Mouse (Mus musculus): Measurements from ENCODE around the gene Acin1. TPM values are rescaled to one million over a fixed set of nuclear protein-coding genes. Genes with fewer than 3 reads are reported as not detected.

Gene Acin1
- polyA plus RNA-seq, 1 experiment from 2014 or later = 73.5 TPM

DNA sequence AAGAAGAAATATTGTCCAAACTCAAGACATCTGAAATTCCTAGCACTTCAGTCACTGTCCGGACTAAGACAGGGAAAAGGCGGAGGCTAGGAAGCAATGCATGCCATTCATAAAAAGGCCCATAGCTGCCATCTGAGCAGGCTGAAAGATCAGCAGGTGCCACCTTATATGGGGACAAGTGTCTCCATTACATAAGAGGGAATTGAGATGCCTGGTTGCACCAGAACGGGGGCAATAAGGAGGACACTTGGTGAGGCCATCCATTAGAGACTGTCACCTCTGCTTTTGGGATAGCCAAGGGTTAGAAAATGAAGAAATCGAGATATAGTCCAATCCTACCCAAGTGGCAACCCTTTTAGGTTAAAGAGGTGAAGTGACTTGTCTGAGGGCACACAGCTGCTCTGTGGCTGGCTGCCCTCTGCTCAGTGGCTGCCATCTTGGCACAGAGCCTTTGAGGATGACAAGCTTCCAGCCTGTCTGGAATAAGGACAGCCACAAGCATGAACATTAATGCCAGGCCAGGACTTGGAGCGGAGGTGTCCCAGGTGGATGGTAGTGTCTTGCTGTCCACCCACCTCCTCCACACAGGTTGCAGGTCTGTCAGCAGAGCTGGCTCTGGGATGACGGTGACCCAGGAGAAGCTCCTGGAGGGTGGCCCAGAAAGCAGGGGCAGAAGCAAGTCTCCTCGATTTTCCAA lies 34.1 kb upstream of the Acin1 start:
- no peak for ATAC-seq (replicated peaks; ENCODE audit: extremely low read depth, insufficient read depth, low FRiP score)
- Histone ChIP-seq H3K4me3 (ENCODE audit: low read length) (no peak overlapping the region), H3K4me1 (ENCODE audit: control insufficient read depth, insufficient read depth, low read length) (no peaks in the 10 kb centered on the region), H3K9ac (ENCODE audit: low read length) (no peak overlapping the region), H3K4me2 (ENCODE audit: low read depth, low read length) (no peak overlapping the region), H3K9me3 (replicated peaks; ENCODE audit: control insufficient read depth, low read length) (no peaks in the 10 kb centered on the region), H3K36me3 (ENCODE audit: control insufficient read depth, insufficient read depth) (no peaks in the 10 kb centered on the region), H3K27ac (ENCODE audit: low read length) (no peak overlapping the region), H3K27me3 (ENCODE audit: control insufficient read depth, insufficient read depth, low read length) (no peaks in the 10 kb centered on the region)
- WGBS = 82% methylated on average over 7 of the region's 7 CpGs

DNA sequence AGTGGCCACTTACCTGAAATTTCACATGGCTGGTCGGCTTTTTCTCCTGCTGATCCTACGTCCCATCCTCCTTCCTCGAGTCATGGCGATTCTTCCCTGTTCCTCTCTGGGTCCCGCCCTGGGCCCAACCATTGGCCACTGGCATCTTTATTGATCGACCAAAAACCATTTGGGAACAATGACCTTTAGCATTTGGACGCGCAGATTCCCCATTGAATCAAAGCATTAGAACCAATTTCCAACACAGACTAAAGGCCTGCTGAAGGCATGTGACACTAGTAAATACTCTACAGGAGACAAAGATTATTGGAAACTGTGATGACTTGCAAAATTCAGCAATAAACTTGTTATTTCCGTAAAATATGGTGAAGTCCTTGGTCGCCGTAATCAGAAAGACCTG lies 33.3 kb upstream of the Acin1 start:
- no peak overlapping the region for H3K4me3 ChIP-seq (ENCODE audit: low read length)
- no peaks in the 10 kb centered on the region for H3K36me3 ChIP-seq (ENCODE audit: control insufficient read depth, insufficient read depth)
- H3K4me1 ChIP-seq (ENCODE audit: control insufficient read depth, insufficient read depth, low read length) = no peaks in the 10 kb centered on the region
- H3K9me3 ChIP-seq (replicated peaks; ENCODE audit: control insufficient read depth, low read length) = no peaks in the 10 kb centered on the region
- H3K27me3 ChIP-seq (ENCODE audit: control insufficient read depth, insufficient read depth, low read length) = no peaks in the 10 kb centered on the region
- no peak overlapping the region for H3K4me2 ChIP-seq (ENCODE audit: low read depth, low read length)
- ATAC-seq (replicated peaks; ENCODE audit: extremely low read depth, insufficient read depth, low FRiP score) = no peak
- WGBS = 88% methylated on average over 11 of the region's 11 CpGs
- no peak overlapping the region for H3K27ac ChIP-seq (ENCODE audit: low read length)
- H3K9ac ChIP-seq (ENCODE audit: low read length) = no peak overlapping the region

DNA sequence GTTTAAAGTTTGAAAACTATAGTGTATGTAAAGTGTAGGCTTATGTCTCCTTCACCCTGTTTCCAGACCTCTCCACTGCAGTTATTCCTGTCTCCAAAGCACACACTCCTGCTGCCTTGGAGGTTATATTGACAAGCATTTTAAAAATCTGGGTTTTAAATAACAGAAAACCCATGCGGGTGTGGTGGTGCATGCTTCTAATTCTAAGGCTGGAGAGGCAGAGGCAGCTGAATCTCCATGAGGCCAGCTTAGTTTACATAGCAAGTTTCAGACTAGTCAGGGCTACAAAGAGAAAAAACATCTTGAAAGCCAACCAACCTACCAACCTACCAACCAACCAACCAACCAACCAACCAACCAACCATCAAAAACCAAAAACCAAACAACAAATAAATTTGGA lies 28.7 kb upstream of the Acin1 start:
- 54% methylated on average over 1 of the region's 1 CpGs for WGBS
- no peak overlapping the region for H3K9ac ChIP-seq (ENCODE audit: low read length)
- no peaks in the 10 kb centered on the region for H3K9me3 ChIP-seq (replicated peaks; ENCODE audit: control insufficient read depth, low read length)
- H3K27ac ChIP-seq (ENCODE audit: low read length) = no peak overlapping the region
- H3K36me3 ChIP-seq (ENCODE audit: control insufficient read depth, insufficient read depth) = no peaks in the 10 kb centered on the region
- H3K4me3 ChIP-seq (ENCODE audit: low read length) = no peak overlapping the region
- no peak for ATAC-seq (replicated peaks; ENCODE audit: extremely low read depth, insufficient read depth, low FRiP score)
- no peak overlapping the region for H3K4me2 ChIP-seq (ENCODE audit: low read depth, low read length)
- no peaks in the 10 kb centered on the region for H3K27me3 ChIP-seq (ENCODE audit: control insufficient read depth, insufficient read depth, low read length)
- peaks cover 5% of the 10 kb centered on the region for H3K4me1 ChIP-seq (ENCODE audit: control insufficient read depth, insufficient read depth, low read length)

DNA sequence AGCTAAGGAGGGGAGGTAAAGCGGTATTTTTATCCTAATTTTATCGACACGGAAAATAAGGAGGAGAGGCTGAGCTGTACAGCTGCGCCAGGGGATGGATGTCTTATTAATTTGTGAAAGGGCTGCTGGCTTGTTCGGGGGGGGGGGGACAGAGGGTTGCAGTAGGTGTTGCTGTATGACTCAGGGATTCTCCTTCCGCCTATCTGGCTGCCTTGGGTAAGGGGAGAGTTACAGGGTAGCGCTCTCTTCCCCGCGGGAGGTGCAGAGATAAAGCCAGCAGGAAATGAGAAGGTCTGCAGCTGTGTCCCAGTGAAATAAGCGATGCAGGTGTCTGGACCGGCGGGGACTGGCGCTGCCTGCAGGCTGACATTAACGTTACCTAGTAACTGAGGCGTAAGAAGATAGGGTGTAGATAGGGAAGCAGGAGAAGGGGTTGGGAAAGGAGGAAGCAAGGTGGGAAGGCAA lies 27.9 kb upstream of the Acin1 start:
- H3K27me3 ChIP-seq (ENCODE audit: control insufficient read depth, insufficient read depth, low read length) = no peaks in the 10 kb centered on the region
- H3K4me3 ChIP-seq (ENCODE audit: low read length) = peak overlapping the region; percentile 53
- H3K4me2 ChIP-seq (ENCODE audit: low read depth, low read length) = peak overlapping the region; percentile 88
- ATAC-seq (replicated peaks; ENCODE audit: extremely low read depth, insufficient read depth, low FRiP score) = peak; percentile 11; the same call in 1 of the 2 replicates
- peak overlapping the region; percentile 48 for H3K9ac ChIP-seq (ENCODE audit: low read length)
- no peaks in the 10 kb centered on the region for H3K36me3 ChIP-seq (ENCODE audit: control insufficient read depth, insufficient read depth)
- no peaks in the 10 kb centered on the region for H3K9me3 ChIP-seq (replicated peaks; ENCODE audit: control insufficient read depth, low read length)
- WGBS = under 1% methylated on average over 15 of the region's 15 CpGs
- H3K27ac ChIP-seq (ENCODE audit: low read length) = no peak overlapping the region
- peaks cover 5% of the 10 kb centered on the region for H3K4me1 ChIP-seq (ENCODE audit: control insufficient read depth, insufficient read depth, low read length)

DNA sequence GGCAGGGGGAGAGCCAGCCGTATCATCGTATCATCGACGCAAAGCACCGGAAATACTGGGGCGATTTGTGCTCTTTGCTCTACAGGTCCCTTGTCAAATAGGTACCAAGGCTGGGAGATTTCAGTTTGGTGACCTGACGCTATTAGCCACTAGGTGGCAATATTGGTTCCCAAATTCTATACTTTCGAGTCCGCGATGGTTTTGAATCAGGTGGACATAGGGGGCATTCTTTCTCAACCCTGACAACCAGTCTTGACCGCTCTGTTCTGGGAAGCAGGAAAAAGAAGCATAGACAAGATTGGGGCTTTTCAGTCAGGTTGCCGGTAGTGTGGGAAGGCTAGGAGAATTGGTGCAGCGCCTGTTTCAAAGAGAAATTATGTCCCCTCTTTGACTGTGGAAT lies 27.4 kb upstream of the Acin1 start:
- H3K9ac ChIP-seq (ENCODE audit: low read length) = peak overlapping the region; percentile 48
- peak; percentile 25; the same call in 1 of the 2 replicates for ATAC-seq (replicated peaks; ENCODE audit: extremely low read depth, insufficient read depth, low FRiP score)
- H3K27me3 ChIP-seq (ENCODE audit: control insufficient read depth, insufficient read depth, low read length) = no peaks in the 10 kb centered on the region
- no peaks in the 10 kb centered on the region for H3K36me3 ChIP-seq (ENCODE audit: control insufficient read depth, insufficient read depth)
- no peak overlapping the region for H3K27ac ChIP-seq (ENCODE audit: low read length)
- H3K4me1 ChIP-seq (ENCODE audit: control insufficient read depth, insufficient read depth, low read length) = peaks cover 5% of the 10 kb centered on the region
- H3K4me2 ChIP-seq (ENCODE audit: low read depth, low read length) = peak overlapping the region; percentile 88
- H3K4me3 ChIP-seq (ENCODE audit: low read length) = peak overlapping the region; percentile 53
- H3K9me3 ChIP-seq (replicated peaks; ENCODE audit: control insufficient read depth, low read length) = no peaks in the 10 kb centered on the region
- WGBS = 1% methylated on average over 13 of the region's 13 CpGs

DNA sequence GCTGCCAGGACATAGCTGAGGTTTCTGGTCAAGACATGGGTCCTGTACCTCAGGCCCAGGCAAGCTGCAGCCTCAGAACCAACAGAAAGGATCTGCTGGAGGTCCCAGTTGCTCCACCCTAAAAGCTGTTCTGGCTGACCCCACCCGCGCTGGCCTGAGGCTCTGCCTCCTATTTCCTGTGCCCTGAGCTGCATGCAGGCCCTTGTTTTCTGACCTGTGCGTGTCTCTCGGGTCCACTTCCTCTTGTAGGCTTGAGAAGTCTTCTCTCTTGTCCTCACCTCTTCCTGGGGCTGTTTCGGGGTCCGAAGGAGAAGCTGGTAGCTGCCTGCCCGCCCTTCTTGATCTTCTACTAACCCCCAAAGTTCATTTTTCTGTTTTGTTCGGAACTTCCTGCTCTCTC lies 26.1 kb upstream of the Acin1 start:
- 55% methylated on average over 8 of the region's 8 CpGs for WGBS
- peaks cover 5% of the 10 kb centered on the region for H3K4me1 ChIP-seq (ENCODE audit: control insufficient read depth, insufficient read depth, low read length)
- no peaks in the 10 kb centered on the region for H3K27me3 ChIP-seq (ENCODE audit: control insufficient read depth, insufficient read depth, low read length)
- H3K9ac ChIP-seq (ENCODE audit: low read length) = no peak overlapping the region
- ATAC-seq (replicated peaks; ENCODE audit: extremely low read depth, insufficient read depth, low FRiP score) = no peak
- H3K27ac ChIP-seq (ENCODE audit: low read length) = peak overlapping the region; percentile 20; the same call in 1 of the 2 replicates
- H3K9me3 ChIP-seq (replicated peaks; ENCODE audit: control insufficient read depth, low read length) = no peaks in the 10 kb centered on the region
- H3K4me3 ChIP-seq (ENCODE audit: low read length) = no peak overlapping the region
- no peak overlapping the region for H3K4me2 ChIP-seq (ENCODE audit: low read depth, low read length)
- no peaks in the 10 kb centered on the region for H3K36me3 ChIP-seq (ENCODE audit: control insufficient read depth, insufficient read depth)

DNA sequence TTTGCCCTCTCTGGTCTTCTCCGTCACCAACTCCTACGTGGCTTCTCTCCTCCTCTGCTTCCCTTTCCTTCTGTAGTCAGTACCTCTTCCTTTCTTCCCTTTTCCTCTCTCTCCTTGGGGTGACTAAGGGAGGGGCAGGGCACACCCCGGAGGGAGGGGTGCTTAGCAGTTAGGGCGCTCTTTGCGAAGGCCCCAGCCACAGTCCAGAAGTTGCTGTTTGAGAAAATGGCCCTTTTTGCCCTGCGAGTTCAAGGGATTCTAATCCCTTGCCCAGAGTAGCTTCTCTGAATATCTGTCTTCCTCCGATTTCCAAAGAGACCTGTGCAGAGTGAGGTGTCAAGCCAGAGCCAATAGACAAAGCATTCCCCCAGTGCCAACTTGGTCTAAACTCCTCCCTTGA lies 25.3 kb upstream of the Acin1 start, which contains the start of gene Cebpe:
Gene Cebpe (minus strand): TSS at position 101 of the 400 bp plus-strand sequence.
- ATAC-seq (replicated peaks; ENCODE audit: extremely low read depth, insufficient read depth, low FRiP score) = no peak
- no peak within 1 kb of the TSS for H3K4me3 ChIP-seq (ENCODE audit: low read length)
- H3K36me3 ChIP-seq (ENCODE audit: control insufficient read depth, insufficient read depth) = no peaks in the 10 kb centered on the region
- no peaks in the 10 kb centered on the region for H3K27me3 ChIP-seq (ENCODE audit: control insufficient read depth, insufficient read depth, low read length)
- H3K27ac ChIP-seq (ENCODE audit: low read length) = peak within 1 kb of the TSS; percentile 20; the same call in 1 of the 2 replicates
- H3K4me2 ChIP-seq (ENCODE audit: low read depth, low read length) = no peak within 1 kb of the TSS
- no peak within 1 kb of the TSS for H3K9ac ChIP-seq (ENCODE audit: low read length)
- WGBS = 83% methylated on average over 7 of the region's 7 CpGs
- H3K9me3 ChIP-seq (replicated peaks; ENCODE audit: control insufficient read depth, low read length) = no peaks in the 10 kb centered on the region
- H3K4me1 ChIP-seq (ENCODE audit: control insufficient read depth, insufficient read depth, low read length) = peaks cover 7% of the 10 kb centered on the region

DNA sequence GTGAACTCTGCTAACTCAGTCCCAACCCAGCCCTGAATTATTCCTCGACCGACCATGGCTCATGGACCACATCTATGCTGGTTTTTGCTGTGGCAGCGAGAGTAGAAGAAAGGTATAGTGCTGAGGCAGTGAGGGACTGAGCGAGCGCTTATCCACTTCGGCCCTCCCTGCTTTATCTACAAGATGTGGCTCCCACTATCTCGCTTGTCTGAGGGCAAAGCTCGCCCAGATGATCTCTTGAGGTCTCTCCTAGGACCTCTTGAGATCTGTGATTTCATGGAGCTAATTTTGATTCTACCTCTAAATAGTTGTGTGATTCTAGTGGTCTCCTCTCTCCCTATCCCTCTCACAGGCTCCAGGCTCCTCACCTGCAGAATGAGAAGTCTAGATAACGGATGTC lies 22.3 kb upstream of the Acin1 start:
- Histone ChIP-seq H3K9me3 (replicated peaks; ENCODE audit: control insufficient read depth, low read length) (no peaks in the 10 kb centered on the region), H3K36me3 (ENCODE audit: control insufficient read depth, insufficient read depth) (no peaks in the 10 kb centered on the region), H3K4me3 (ENCODE audit: low read length) (no peak overlapping the region), H3K9ac (ENCODE audit: low read length) (no peak overlapping the region), H3K4me2 (ENCODE audit: low read depth, low read length) (no peak overlapping the region), H3K4me1 (ENCODE audit: control insufficient read depth, insufficient read depth, low read length) (peaks cover 12% of the 10 kb centered on the region), H3K27me3 (ENCODE audit: control insufficient read depth, insufficient read depth, low read length) (no peaks in the 10 kb centered on the region), H3K27ac (ENCODE audit: low read length) (no peak overlapping the region)
- no peak for ATAC-seq (replicated peaks; ENCODE audit: extremely low read depth, insufficient read depth, low FRiP score)
- 70% methylated on average over 9 of the region's 9 CpGs for WGBS

DNA sequence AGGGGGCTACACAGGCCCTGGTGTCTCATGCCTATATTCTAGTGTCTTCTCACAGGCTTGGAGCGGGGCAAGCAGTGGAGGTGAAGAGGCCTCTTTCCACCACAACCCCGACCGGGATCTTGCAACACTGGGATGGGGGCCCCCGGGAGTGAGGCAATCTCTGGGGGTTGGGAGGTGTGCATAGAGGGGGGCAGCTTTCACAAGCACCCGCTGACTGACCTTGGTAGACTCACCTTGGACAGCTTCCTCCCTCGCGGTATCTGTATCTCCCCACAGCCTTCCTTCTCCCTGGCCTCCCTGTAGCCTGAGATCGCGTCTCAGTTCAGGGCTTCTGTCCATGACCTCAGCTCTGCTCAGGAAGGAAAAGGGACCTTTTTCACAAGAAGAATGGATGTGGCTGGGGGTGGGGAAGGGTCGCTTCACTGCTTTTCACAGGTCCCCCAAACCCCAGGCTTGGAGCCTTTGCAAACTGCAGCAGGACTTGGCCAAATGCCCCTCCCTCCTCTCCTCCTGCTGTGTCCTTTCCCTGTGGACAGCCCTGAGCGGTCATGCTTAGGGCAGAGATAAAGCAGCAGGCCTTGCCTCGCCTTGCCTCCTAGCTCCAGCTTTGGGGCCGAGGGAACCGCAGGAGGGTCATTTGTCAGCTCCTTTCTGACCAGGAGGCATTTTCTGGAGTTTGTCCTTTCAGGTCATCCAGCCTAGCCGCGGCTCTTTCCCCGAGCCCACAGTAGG lies 20.0 kb upstream of the Acin1 start:
- no peaks in the 10 kb centered on the region for H3K36me3 ChIP-seq (ENCODE audit: control insufficient read depth, insufficient read depth)
- H3K4me2 ChIP-seq (ENCODE audit: low read depth, low read length) = no peak overlapping the region
- no peak overlapping the region for H3K4me3 ChIP-seq (ENCODE audit: low read length)
- no peak overlapping the region for H3K27ac ChIP-seq (ENCODE audit: low read length)
- peak; percentile 30; the same call in 1 of the 2 replicates for ATAC-seq (replicated peaks; ENCODE audit: extremely low read depth, insufficient read depth, low FRiP score)
- H3K9me3 ChIP-seq (replicated peaks; ENCODE audit: control insufficient read depth, low read length) = no peaks in the 10 kb centered on the region
- 31% methylated on average over 17 of the region's 17 CpGs for WGBS
- H3K4me1 ChIP-seq (ENCODE audit: control insufficient read depth, insufficient read depth, low read length) = peaks cover 12% of the 10 kb centered on the region
- no peaks in the 10 kb centered on the region for H3K27me3 ChIP-seq (ENCODE audit: control insufficient read depth, insufficient read depth, low read length)
- peak overlapping the region; percentile 34; the same call in 1 of the 2 replicates for H3K9ac ChIP-seq (ENCODE audit: low read length)
